Mouse (Mus musculus) midbrain, embryonic 15.5 days (tissue): ENCODE measurements at regions not wholly inside any gene's neighbourhood (a gene's known extent, or its start where the extent isn't known, plus 50 kb on each side); places are given as distances from the start of the nearest gene placed in this dataset.

Experiments
- ATAC-seq: fragments of 200-750 bp; cut with Nextera tagmentation; replicated peaks from 2 replicates; pipeline ENCODE4 v1.8.0; 2017; ENCODE audit warnings: moderate TSS enrichment
- H3K27ac ChIP-seq: fragments of 300-500 bp; sonication (generic); 2 replicates; pipeline ENCODE4 v1.5.1; 2015; ENCODE audit warnings: mild to moderate bottlenecking, inconsistent platforms
- H3K27me3 ChIP-seq: fragments of 300-500 bp; sonication (generic); replicated peaks from 2 replicates; pipeline ENCODE4 v1.6.1; 2015; ENCODE audit warnings: inconsistent platforms
- H3K36me3 ChIP-seq: fragments of 300-500 bp; sonication (generic); replicated peaks from 2 replicates; pipeline ENCODE4 v1.6.1; 2015; ENCODE audit warnings: inconsistent platforms
- H3K4me1 ChIP-seq: fragments of 300-500 bp; sonication (generic); 2 replicates; pipeline ENCODE4 v1.6.1; 2015; ENCODE audit warnings: inconsistent platforms
- H3K4me2 ChIP-seq: fragments of 300-500 bp; sonication (generic); 2 replicates; pipeline ENCODE4 v1.6.1; 2015; ENCODE audit warnings: inconsistent platforms, mild to moderate bottlenecking, moderate library complexity
- H3K4me3 ChIP-seq: fragments of 300-500 bp; sonication (generic); 2 replicates; pipeline ENCODE4 v1.5.1; 2015; ENCODE audit warnings: mild to moderate bottlenecking, inconsistent platforms
- H3K9ac ChIP-seq: fragments of 300-500 bp; sonication (generic); 2 replicates; pipeline ENCODE4 v1.6.1; 2015; ENCODE audit warnings: mild to moderate bottlenecking, inconsistent platforms
- H3K9me3 ChIP-seq: fragments of 300-500 bp; sonication (generic); 2 replicates; pipeline ENCODE4 v1.6.1; 2016; ENCODE audit warnings: inconsistent platforms
- WGBS: fragments of 180-500 bp; shearing (Covaris S2); methylation state at CpG from one replicate; pipeline ENCODE4 v1.1.7; 2015; ENCODE audit warnings: mixed read lengths; 5-methylcytosine and 5-hydroxymethylcytosine counted together

- no peak overlapping the region for H3K4me3 ChIP-seq
- no peaks in the 10 kb centered on the region for H3K36me3 ChIP-seq
- no peaks in the 10 kb centered on the region for H3K27me3 ChIP-seq
- no peak overlapping the region for H3K4me2 ChIP-seq
- H3K9ac ChIP-seq, result no peak overlapping the region
- no peaks in the 10 kb centered on the region for H3K4me1 ChIP-seq
- 94% methylated on average over 6 of the region's 6 CpGs for WGBS
- no peak for ATAC-seq
- no peak overlapping the region for H3K27ac ChIP-seq
- H3K9me3 ChIP-seq, result no peaks in the 10 kb centered on the region
Measured at GRCm38 (mm10) chr8:46931267-46931666, 55.4 kb upstream of the Enpp6 start.

- Histone ChIP-seq H3K4me1 (no peaks in the 10 kb centered on the region), H3K36me3 (no peaks in the 10 kb centered on the region), H3K9me3 (no peaks in the 10 kb centered on the region), H3K9ac (no peak overlapping the region), H3K27ac (no peak overlapping the region), H3K27me3 (no peaks in the 10 kb centered on the region), H3K4me3 (no peak overlapping the region), H3K4me2 (no peak overlapping the region)
- no peak for ATAC-seq
Measured at GRCm38 (mm10) chr8:46933256-46933655, 53.4 kb upstream of the Enpp6 start.

- no peak for ATAC-seq
- 89% methylated on average over 9 of the region's 9 CpGs for WGBS
- H3K4me3 ChIP-seq, result no peak overlapping the region
- no peak overlapping the region for H3K9ac ChIP-seq
- H3K27ac ChIP-seq, result no peak overlapping the region
- H3K4me2 ChIP-seq, result no peak overlapping the region
- no peaks in the 10 kb centered on the region for H3K9me3 ChIP-seq
- no peaks in the 10 kb centered on the region for H3K4me1 ChIP-seq
- H3K27me3 ChIP-seq, result no peaks in the 10 kb centered on the region
- no peaks in the 10 kb centered on the region for H3K36me3 ChIP-seq
Measured at GRCm38 (mm10) chr8:46934254-46934653, 52.4 kb upstream of the Enpp6 start.

DNA sequence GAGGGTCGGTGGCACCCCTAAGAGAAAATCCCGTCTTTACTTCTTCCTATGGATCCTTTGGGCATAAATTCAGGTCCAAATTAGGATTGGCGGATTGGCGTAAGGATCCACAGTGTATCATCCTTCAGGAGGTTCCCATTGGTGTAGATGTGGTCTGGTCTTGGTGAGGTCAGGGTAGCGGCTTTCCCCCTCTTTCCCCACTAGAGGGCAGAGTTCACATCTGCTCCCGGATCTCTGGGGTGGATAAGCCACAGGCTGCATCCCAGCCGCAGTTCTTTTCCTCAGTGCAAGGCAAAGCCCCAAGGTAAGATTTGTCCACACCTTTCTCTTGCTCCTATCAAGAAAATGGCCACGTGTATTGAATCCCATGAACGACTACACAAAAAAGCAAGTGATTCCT is 51.8 kb upstream of the Enpp6 start:
- 0 out of 2 replicates have a peak, but pooled peaks have one; percentile 65 for ATAC-seq
- Histone ChIP-seq H3K9me3 (no peaks in the 10 kb centered on the region), H3K27me3 (no peaks in the 10 kb centered on the region), H3K27ac (no peak overlapping the region), H3K9ac (no peak overlapping the region), H3K36me3 (no peaks in the 10 kb centered on the region), H3K4me1 (no peaks in the 10 kb centered on the region), H3K4me2 (no peak overlapping the region), H3K4me3 (no peak overlapping the region)
- 24% methylated on average over 9 of the region's 9 CpGs for WGBS

GRCm38 (mm10) chr8:46936039-46936438 is 50.6 kb upstream of the Enpp6 start:
- WGBS, result 17% methylated on average over 8 of the region's 8 CpGs
- H3K9me3 ChIP-seq, result no peaks in the 10 kb centered on the region
- H3K4me2 ChIP-seq, result no peak overlapping the region; the same call in 1 of the 2 replicates
- H3K36me3 ChIP-seq, result no peaks in the 10 kb centered on the region
- ATAC-seq, result no peak
- no peak overlapping the region for H3K9ac ChIP-seq
- no peaks in the 10 kb centered on the region for H3K4me1 ChIP-seq
- H3K27ac ChIP-seq, result no peak overlapping the region
- H3K4me3 ChIP-seq, result no peak overlapping the region
- H3K27me3 ChIP-seq, result no peaks in the 10 kb centered on the region
